In the genomic region with DNA sequence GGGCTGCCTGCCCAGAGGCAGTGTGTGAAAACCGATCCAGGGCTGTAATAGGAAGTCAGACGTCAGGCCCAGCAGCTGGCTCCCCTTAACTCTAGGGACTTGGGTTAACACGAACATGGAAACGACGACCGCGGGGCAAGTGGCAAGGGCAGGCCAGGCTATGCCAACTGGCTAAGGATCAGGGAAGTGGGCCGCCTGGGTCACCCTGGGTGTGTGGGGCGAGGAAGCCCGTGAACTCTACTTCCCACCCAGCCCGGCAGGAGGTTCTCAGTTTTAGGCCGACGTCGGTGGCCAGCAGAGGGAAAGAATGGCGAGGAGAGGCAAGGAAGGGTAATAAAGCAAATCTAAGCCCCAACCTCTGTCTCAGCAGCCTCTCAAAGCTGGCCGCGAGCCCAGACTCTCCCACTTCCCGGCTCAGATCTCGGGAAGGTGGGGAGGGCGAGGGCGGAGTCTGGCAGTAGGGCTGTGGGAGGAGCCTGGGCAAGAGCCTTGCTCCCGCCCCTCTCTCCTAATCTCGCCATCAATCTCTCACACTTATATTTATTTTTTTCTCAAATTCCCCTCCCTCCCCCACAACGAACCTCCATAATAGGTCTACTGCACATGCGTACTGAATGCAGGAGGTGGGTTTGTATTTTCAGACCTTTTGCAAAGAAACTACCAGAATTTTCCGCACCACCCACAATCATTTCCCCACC, we compare ENCODE assay signal across 8 mouse cellular contexts. TPM values are rescaled to one million over a fixed set of nuclear protein-coding genes. Genes with fewer than 3 reads are reported as not detected.
DNase-seq lines count a peak whose midpoint lies in the region; ATAC-seq lines count a peak whose summit lies in the region.

No protein-coding gene starts in this region.

- under 1% methylated on average over 26 of the region's 26 CpGs for WGBS in heart, embryonic 13.5 days
- WGBS in liver, embryonic 12.5 days (ENCODE audit: insufficient replicate concordance) = 4% methylated on average over 26 of the region's 26 CpGs
- under 1% methylated on average over 26 of the region's 26 CpGs for WGBS in stomach, embryonic 15.5 days

- peak; percentile 80 for DNase-seq in B cell, adult 2 months
- peak; percentile 97 for DNase-seq in brain, adult 2 months (ENCODE audit: low read depth, low spot score)
- peak; percentile 83 for DNase-seq in fat pad, adult 2 months (ENCODE audit: extremely low read depth, low read depth, low spot score)
- DNase-seq in kidney, postnatal 10 days = peak; percentile 100
- DNase-seq in natural killer cell, adult 2 months (ENCODE audit: low spot score in 2 of 2) = peak; percentile 83 to 84

- H3K9me3 ChIP-seq in heart, embryonic 13.5 days = no peaks in the 10 kb centered on the region
- no peaks in the 10 kb centered on the region for H3K9me3 ChIP-seq in liver, embryonic 12.5 days (replicated peaks)
- H3K9me3 ChIP-seq in stomach, embryonic 15.5 days = no peaks in the 10 kb centered on the region

- peak; percentile 61 for ATAC-seq in heart, embryonic 13.5 days (ENCODE audit: extremely low read depth, insufficient number of reproducible peaks, low FRiP score, low TSS enrichment)
- ATAC-seq in liver, embryonic 12.5 days = peak; percentile 67
- peak; percentile 80 for ATAC-seq in stomach, embryonic 15.5 days (ENCODE audit: insufficient read depth, low FRiP score, low read depth)

- H3K4me3 ChIP-seq in heart, embryonic 13.5 days = peak overlapping the region; percentile 90
- peak overlapping the region; percentile 77 for H3K4me3 ChIP-seq in liver, embryonic 12.5 days
- H3K4me3 ChIP-seq in stomach, embryonic 15.5 days (replicated peaks) = peak overlapping the region; percentile 85

- peak overlapping the region; percentile 99 for H3K9ac ChIP-seq in heart, embryonic 13.5 days
- peak overlapping the region; percentile 88 for H3K9ac ChIP-seq in liver, embryonic 12.5 days
- peak overlapping the region; percentile 39; the same call in 1 of the 2 replicates for H3K9ac ChIP-seq in stomach, embryonic 15.5 days

- H3K36me3 ChIP-seq in heart, embryonic 13.5 days = peaks cover 26% of the 10 kb centered on the region
- peaks cover 9% of the 10 kb centered on the region for H3K36me3 ChIP-seq in liver, embryonic 12.5 days
- H3K36me3 ChIP-seq in stomach, embryonic 15.5 days = peaks cover 21% of the 10 kb centered on the region

- H3K4me2 ChIP-seq in heart, embryonic 13.5 days = peak overlapping the region; percentile 87
- peak overlapping the region; percentile 98 for H3K4me2 ChIP-seq in liver, embryonic 12.5 days
- peak overlapping the region; percentile 91 for H3K4me2 ChIP-seq in stomach, embryonic 15.5 days

- H3K4me1 ChIP-seq in heart, embryonic 13.5 days = peaks cover 53% of the 10 kb centered on the region
- peaks cover 70% of the 10 kb centered on the region for H3K4me1 ChIP-seq in liver, embryonic 12.5 days
- H3K4me1 ChIP-seq in stomach, embryonic 15.5 days = peaks cover 34% of the 10 kb centered on the region

- no peaks in the 10 kb centered on the region for H3K27me3 ChIP-seq in heart, embryonic 13.5 days (replicated peaks)
- peaks cover 74% of the 10 kb centered on the region for H3K27me3 ChIP-seq in liver, embryonic 12.5 days (replicated peaks)
- no peaks in the 10 kb centered on the region for H3K27me3 ChIP-seq in stomach, embryonic 15.5 days (replicated peaks)

- peak overlapping the region; percentile 97 for H3K27ac ChIP-seq in heart, embryonic 13.5 days (replicated peaks)
- H3K27ac ChIP-seq in liver, embryonic 12.5 days = peak overlapping the region; percentile 68
- peak overlapping the region; percentile 99 for H3K27ac ChIP-seq in stomach, embryonic 15.5 days

RNA-seq across cellular contexts. Expression of a gene that starts 2.9 kb away (rescaled TPM):
- polyA plus RNA-seq in heart, embryonic 13.5 days (2015; fragmentation: Nextera tagmentation; extraction: Ambion mirVana) = 18.0 and 18.8 TPM in 2 replicates
- 4.7 and 6.4 TPM in 2 replicates for polyA plus RNA-seq in liver, embryonic 12.5 days (2016; fragmentation: Nextera tagmentation; extraction: Ambion mirVana)
- polyA plus RNA-seq in stomach, embryonic 15.5 days (2015; fragmentation: Nextera tagmentation; extraction: Ambion mirVana) = 53.4 and 54.0 TPM in 2 replicates

RNA-seq across cellular contexts. Expression of a gene that starts 26.0 kb away (rescaled TPM):
- polyA plus RNA-seq in heart, embryonic 13.5 days (2015; fragmentation: Nextera tagmentation; extraction: Ambion mirVana) = 6.2 and 8.3 TPM in 2 replicates
- 1.5 and 1.7 TPM in 2 replicates for polyA plus RNA-seq in liver, embryonic 12.5 days (2016; fragmentation: Nextera tagmentation; extraction: Ambion mirVana)
- 12.6 and 12.8 TPM in 2 replicates for polyA plus RNA-seq in stomach, embryonic 15.5 days (2015; fragmentation: Nextera tagmentation; extraction: Ambion mirVana)

RNA-seq across cellular contexts. Expression of a gene that starts 29.0 kb away (rescaled TPM):
- polyA plus RNA-seq in heart, embryonic 13.5 days (2015; fragmentation: Nextera tagmentation; extraction: Ambion mirVana) = 135 and 139 TPM in 2 replicates
- polyA plus RNA-seq in liver, embryonic 12.5 days (2016; fragmentation: Nextera tagmentation; extraction: Ambion mirVana) = 111 and 119 TPM in 2 replicates
- polyA plus RNA-seq in stomach, embryonic 15.5 days (2015; fragmentation: Nextera tagmentation; extraction: Ambion mirVana) = 154 and 179 TPM in 2 replicates

RNA-seq across cellular contexts. Expression of a gene that starts 29.1 kb away (rescaled TPM):
- 21.2 and 21.5 TPM in 2 replicates for polyA plus RNA-seq in heart, embryonic 13.5 days (2015; fragmentation: Nextera tagmentation; extraction: Ambion mirVana)
- 15.1 and 15.7 TPM in 2 replicates for polyA plus RNA-seq in liver, embryonic 12.5 days (2016; fragmentation: Nextera tagmentation; extraction: Ambion mirVana)
- polyA plus RNA-seq in stomach, embryonic 15.5 days (2015; fragmentation: Nextera tagmentation; extraction: Ambion mirVana) = 24.9 and 25.3 TPM in 2 replicates

RNA-seq across cellular contexts. Expression of a gene that starts 31.7 kb away (rescaled TPM):
- polyA plus RNA-seq in heart, embryonic 13.5 days (2015; fragmentation: Nextera tagmentation; extraction: Ambion mirVana) = 40.0 and 40.5 TPM in 2 replicates
- polyA plus RNA-seq in liver, embryonic 12.5 days (2016; fragmentation: Nextera tagmentation; extraction: Ambion mirVana) = 14.4 and 15.4 TPM in 2 replicates
- polyA plus RNA-seq in stomach, embryonic 15.5 days (2015; fragmentation: Nextera tagmentation; extraction: Ambion mirVana) = 26.7 and 29.4 TPM in 2 replicates

Comparison
In these comparisons a context has a peak if more than half of its experiments do, and no peak if none do; other contexts are left out.
1. Peak in every context shown above with its lines: DNase-seq, ATAC-seq, H3K4me3 ChIP-seq and H3K27ac ChIP-seq.
2. H3K9ac ChIP-seq: peak in every context shown above with its lines; median percentile 99 in heart, embryonic 13.5 days; 88 in liver, embryonic 12.5 days; 39 in stomach, embryonic 15.5 days.